Mouse (Mus musculus): ENCODE data around the gene Tex48.

DNA sequence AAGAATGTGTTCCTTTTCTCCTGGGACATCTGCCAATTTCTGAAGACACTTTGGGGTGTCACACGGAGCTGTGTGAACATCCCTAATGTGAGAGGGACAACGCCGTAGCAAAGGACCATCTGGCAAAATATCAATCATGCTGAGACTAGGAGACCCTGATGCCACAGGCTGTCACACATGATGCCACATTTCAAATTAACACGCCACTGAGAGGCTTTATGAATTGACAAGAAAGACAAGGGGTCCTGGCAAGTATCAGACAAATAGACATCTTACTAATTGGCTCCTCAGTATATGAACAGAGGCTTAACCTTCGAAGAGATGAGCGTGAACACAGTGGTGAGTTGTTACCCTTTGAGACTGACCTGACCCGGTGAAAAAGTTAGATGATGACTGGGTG is 43.5 kb upstream of the Tex48 start:
- TF ChIP-seq CTCF (IDR thresholded peaks at IDR 0.05; ENCODE audit: low read depth) (no peak), EP300 (optimal IDR thresholded peaks at IDR 0.05) (no peak)
